Mouse (Mus musculus): ENCODE results near the gene Adcy1. TPM values are rescaled to one million over a fixed set of nuclear protein-coding genes. Genes with fewer than 3 reads are reported as not detected.
A peak's percentile ranks its signal among the peaks of the same experiment; 100 is the strongest.

Adcy1 gene
- total RNA-seq, 1 experiment: 5.5 TPM

GRCm38 (mm10) chr11:7198481-7199256 lies 135.4 kb downstream of the Adcy1 start:
- no peaks in the 10 kb centered on the region for H3K4me1 ChIP-seq (ENCODE audit: control insufficient read depth in 2 of 2, insufficient read depth in 2 of 2, low read length in 2 of 2, poor library complexity in 1 of 2)
- no peak overlapping the region for H3K27ac ChIP-seq (ENCODE audit: insufficient read depth, low read depth, low read length, poor library complexity, severe bottlenecking)
- H3K4me3 ChIP-seq (ENCODE audit: insufficient read depth in 1 of 2, low read depth in 1 of 2, low read length in 2 of 2, poor library complexity in 1 of 2, severe bottlenecking in 1 of 2): no peak overlapping the region
- H3K9ac ChIP-seq (ENCODE audit: insufficient read depth, low read depth, low read length, poor library complexity, severe bottlenecking): no peak overlapping the region
- TF ChIP-seq ZNF384 (IDR thresholded peaks at IDR 0.05; ENCODE audit: low read depth, low read length): no peak
- TF ChIP-seq CHD2 (IDR thresholded peaks at IDR 0.05; ENCODE audit: low read depth, low read length): no peak
- no peak for TF ChIP-seq ZC3H11A (IDR thresholded peaks at IDR 0.05; ENCODE audit: borderline replicate concordance, low read depth, low read length)
- no peak for TF ChIP-seq HCFC1 (IDR thresholded peaks at IDR 0.05; ENCODE audit: borderline replicate concordance, insufficient read depth, low read length)
- no peak for TF ChIP-seq MAFK (IDR thresholded peaks at IDR 0.05; ENCODE audit: insufficient read depth, low read depth, low read length)
- in situ Hi-C loops (cut with MboI; ENCODE audit: low sequenced_read_pairs in 2 of 2, unreplicated experiment in 2 of 2): no loop called here
- DNase-seq (ENCODE audit: low read depth, low spot score): no peak
- no peaks in the 10 kb centered on the region for H3K9me3 ChIP-seq (ENCODE audit: control insufficient read depth, insufficient read depth, low read depth, low read length)
- H3K36me3 ChIP-seq (ENCODE audit: control insufficient read depth, insufficient read depth, low read length, poor library complexity, severe bottlenecking): no peaks in the 10 kb centered on the region

GRCm38 (mm10) chr11:7199736-7200392 lies 136.6 kb downstream of the Adcy1 start:
- TF ChIP-seq MAFK (IDR thresholded peaks at IDR 0.05; ENCODE audit: insufficient read depth, low read depth, low read length): no peak
- TF ChIP-seq HCFC1 (IDR thresholded peaks at IDR 0.05; ENCODE audit: borderline replicate concordance, insufficient read depth, low read length): no peak
- peak; percentile 76; the same call in 1 of the 2 replicates for TF ChIP-seq ZC3H11A (IDR thresholded peaks at IDR 0.05; ENCODE audit: borderline replicate concordance, low read depth, low read length)
- TF ChIP-seq CHD2 (IDR thresholded peaks at IDR 0.05; ENCODE audit: low read depth, low read length): no peak
- Histone ChIP-seq H3K4me3 (ENCODE audit: insufficient read depth in 1 of 2, low read depth in 1 of 2, low read length in 2 of 2, poor library complexity in 1 of 2, severe bottlenecking in 1 of 2) (no peak overlapping the region), H3K9ac (ENCODE audit: insufficient read depth, low read depth, low read length, poor library complexity, severe bottlenecking) (no peak overlapping the region), H3K36me3 (ENCODE audit: control insufficient read depth, insufficient read depth, low read length, poor library complexity, severe bottlenecking) (no peaks in the 10 kb centered on the region), H3K4me1 (ENCODE audit: control insufficient read depth in 2 of 2, insufficient read depth in 2 of 2, low read length in 2 of 2, poor library complexity in 1 of 2) (no peaks in the 10 kb centered on the region), H3K9me3 (ENCODE audit: control insufficient read depth, insufficient read depth, low read depth, low read length) (no peaks in the 10 kb centered on the region), H3K27ac (ENCODE audit: insufficient read depth, low read depth, low read length, poor library complexity, severe bottlenecking) (no peak overlapping the region)
- peak; percentile 83 for DNase-seq (ENCODE audit: low read depth, low spot score)
- in situ Hi-C loops (cut with MboI; ENCODE audit: low sequenced_read_pairs in 2 of 2, unreplicated experiment in 2 of 2): loop anchor here (10.0 to 25.0 kb wide), 3 partner anchors 365 to 1205 kb away; no protein-coding TSS in a partner anchor

DNA sequence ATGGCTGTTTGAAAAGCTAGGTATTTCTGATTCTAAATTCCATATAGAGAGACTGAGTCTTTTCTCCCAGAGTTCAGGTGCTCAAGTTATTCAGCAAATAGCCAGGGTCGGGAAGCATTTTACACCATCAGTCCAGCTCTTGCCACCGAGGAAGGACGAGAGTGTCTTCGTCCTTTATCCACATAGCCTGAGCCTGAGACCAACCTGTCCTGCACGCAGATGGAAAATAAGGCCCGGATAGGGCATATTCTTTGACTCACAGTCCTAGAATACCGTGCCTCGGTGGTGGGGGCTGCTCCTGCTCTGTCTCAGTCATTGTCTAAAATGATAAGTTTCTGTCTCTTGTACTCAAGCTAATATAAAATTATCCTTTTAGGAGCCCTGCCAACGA lies 137.1 kb downstream of the Adcy1 start:
- Histone ChIP-seq H3K4me1 (ENCODE audit: control insufficient read depth in 2 of 2, insufficient read depth in 2 of 2, low read length in 2 of 2, poor library complexity in 1 of 2) (no peaks in the 10 kb centered on the region), H3K9ac (ENCODE audit: insufficient read depth, low read depth, low read length, poor library complexity, severe bottlenecking) (no peak overlapping the region), H3K4me3 (ENCODE audit: insufficient read depth in 1 of 2, low read depth in 1 of 2, low read length in 2 of 2, poor library complexity in 1 of 2, severe bottlenecking in 1 of 2) (no peak overlapping the region), H3K27ac (ENCODE audit: insufficient read depth, low read depth, low read length, poor library complexity, severe bottlenecking) (no peak overlapping the region), H3K36me3 (ENCODE audit: control insufficient read depth, insufficient read depth, low read length, poor library complexity, severe bottlenecking) (no peaks in the 10 kb centered on the region), H3K9me3 (ENCODE audit: control insufficient read depth, insufficient read depth, low read depth, low read length) (no peaks in the 10 kb centered on the region)
- TF ChIP-seq HCFC1 (IDR thresholded peaks at IDR 0.05; ENCODE audit: borderline replicate concordance, insufficient read depth, low read length): no peak
- TF ChIP-seq CHD2 (IDR thresholded peaks at IDR 0.05; ENCODE audit: low read depth, low read length): no peak
- TF ChIP-seq MAFK (IDR thresholded peaks at IDR 0.05; ENCODE audit: insufficient read depth, low read depth, low read length): no peak
- TF ChIP-seq ZC3H11A (IDR thresholded peaks at IDR 0.05; ENCODE audit: borderline replicate concordance, low read depth, low read length): no peak
- no peak for TF ChIP-seq ZNF384 (IDR thresholded peaks at IDR 0.05; ENCODE audit: low read depth, low read length)
- in situ Hi-C loops (cut with MboI; ENCODE audit: low sequenced_read_pairs in 2 of 2, unreplicated experiment in 2 of 2): loop anchor here (10.0 to 25.0 kb wide), 3 partner anchors 364 to 1204 kb away; no protein-coding TSS in a partner anchor
- DNase-seq (ENCODE audit: low read depth, low spot score): no peak

- DNase-seq (ENCODE audit: low read depth, low spot score): no peak
- Histone ChIP-seq H3K9me3 (ENCODE audit: control insufficient read depth, insufficient read depth, low read depth, low read length) (no peaks in the 10 kb centered on the region), H3K9ac (ENCODE audit: insufficient read depth, low read depth, low read length, poor library complexity, severe bottlenecking) (no peak overlapping the region), H3K36me3 (ENCODE audit: control insufficient read depth, insufficient read depth, low read length, poor library complexity, severe bottlenecking) (no peaks in the 10 kb centered on the region), H3K4me1 (ENCODE audit: control insufficient read depth in 2 of 2, insufficient read depth in 2 of 2, low read length in 2 of 2, poor library complexity in 1 of 2) (no peaks in the 10 kb centered on the region), H3K27ac (ENCODE audit: insufficient read depth, low read depth, low read length, poor library complexity, severe bottlenecking) (no peak overlapping the region), H3K4me3 (ENCODE audit: insufficient read depth in 1 of 2, low read depth in 1 of 2, low read length in 2 of 2, poor library complexity in 1 of 2, severe bottlenecking in 1 of 2) (no peak overlapping the region)
- in situ Hi-C loops (cut with MboI; ENCODE audit: low sequenced_read_pairs in 2 of 2, unreplicated experiment in 2 of 2): loop anchor here (10.0 to 25.0 kb wide), 3 partner anchors 363 to 1203 kb away; no protein-coding TSS in a partner anchor
- TF ChIP-seq CHD2 (IDR thresholded peaks at IDR 0.05; ENCODE audit: low read depth, low read length) (no peak), HCFC1 (IDR thresholded peaks at IDR 0.05; ENCODE audit: borderline replicate concordance, insufficient read depth, low read length) (no peak), MAFK (IDR thresholded peaks at IDR 0.05; ENCODE audit: insufficient read depth, low read depth, low read length) (no peak), ZC3H11A (IDR thresholded peaks at IDR 0.05; ENCODE audit: borderline replicate concordance, low read depth, low read length) (no peak), ZNF384 (IDR thresholded peaks at IDR 0.05; ENCODE audit: low read depth, low read length) (no peak)
Observed at GRCm38 (mm10) chr11:7202206-7202605, 138.9 kb downstream of the Adcy1 start.

Measured in ES-E14 (cell line).